Mouse (Mus musculus) lung, embryonic 16.5 days (tissue): ENCODE measurements around the gene Spo11. TPM values are rescaled to one million over a fixed set of nuclear protein-coding genes. Genes with fewer than 3 reads are reported as not detected.

Source experiments
- ATAC-seq: fragments of 200-750 bp; cut with Nextera tagmentation; 2 replicates; pipeline ENCODE4 v1.8.0; 2017; ENCODE audit warnings: low read depth, mild to moderate bottlenecking, moderate library complexity
- H3K27ac ChIP-seq: fragments of 300-500 bp; sonication (generic); 2 replicates; pipeline ENCODE4 v1.5.1; 2014; ENCODE audit warnings: mild to moderate bottlenecking, control low read depth, low read length
- H3K27me3 ChIP-seq: fragments of 300-500 bp; sonication (generic); 2 replicates; pipeline ENCODE4 v1.6.1; 2014; ENCODE audit warnings: low read depth, low read length, mixed read lengths; ENCODE audit not compliant: control insufficient read depth, insufficient read depth
- H3K36me3 ChIP-seq: fragments of 300-500 bp; sonication (generic); 2 replicates; pipeline ENCODE4 v1.6.1; 2014; ENCODE audit warnings: low read length; ENCODE audit not compliant: control insufficient read depth, insufficient read depth
- H3K4me1 ChIP-seq: fragments of 300-500 bp; sonication (generic); replicated peaks from 2 replicates; pipeline ENCODE4 v1.6.1; 2014; ENCODE audit warnings: low read length, mixed read lengths; ENCODE audit not compliant: control insufficient read depth, insufficient read depth
- H3K4me2 ChIP-seq: fragments of 300-500 bp; sonication (generic); 2 replicates; pipeline ENCODE4 v1.6.1; 2014; ENCODE audit warnings: low read depth, low read length, control low read depth
- H3K4me3 ChIP-seq: fragments of 300-500 bp; sonication (generic); 2 replicates; pipeline ENCODE4 v1.5.1; 2014; ENCODE audit warnings: mild to moderate bottlenecking, low read length, control low read depth
- H3K9ac ChIP-seq: fragments of 300-500 bp; sonication (generic); 2 replicates; pipeline ENCODE4 v1.6.1; 2014; ENCODE audit warnings: low read length, control low read depth
- H3K9me3 ChIP-seq: fragments of 300-500 bp; sonication (generic); 2 replicates; pipeline ENCODE4 v1.6.1; 2016; ENCODE audit warnings: low read length; ENCODE audit not compliant: control insufficient read depth
- WGBS: fragments of 180-500 bp; shearing (Covaris S2); extraction: QIAGEN DNeasy Blood & Tissue Kit; methylation state at CpG from one replicate; pipeline ENCODE4 v1.1.7; 2014; 5-methylcytosine and 5-hydroxymethylcytosine counted together
- polyA plus RNA-seq: library from polyadenylated mRNA; unstranded; fragments of >200 nt; fragmentation: Nextera tagmentation; extraction: Ambion mirVana; gene quantifications from 2 replicates; pipeline ENCODE4 v1.2.1, GENCODE M21; 2015

Gene Spo11
- polyA plus RNA-seq, 1 experiment from 2014 or later = 0.30 TPM

GRCm38 (mm10) chr2:172951976-172952375 is 25.5 kb upstream of the Spo11 start:
- Histone ChIP-seq H3K4me3 (no peak overlapping the region), H3K9me3 (no peaks in the 10 kb centered on the region; the same call in 1 of the 2 replicates), H3K4me2 (no peak overlapping the region), H3K4me1 (peaks cover 9% of the 10 kb centered on the region), H3K36me3 (no peaks in the 10 kb centered on the region), H3K27ac (no peak overlapping the region), H3K27me3 (no peaks in the 10 kb centered on the region), H3K9ac (no peak overlapping the region)
- no peak for ATAC-seq
- 87% methylated on average over 2 of the region's 2 CpGs for WGBS

- H3K4me1 ChIP-seq = no peaks in the 10 kb centered on the region; the same call in 1 of the 2 replicates
- no peak overlapping the region for H3K27ac ChIP-seq
- ATAC-seq = 0 out of 2 replicates have a peak, but pooled peaks have one; percentile 27
- H3K9me3 ChIP-seq = no peaks in the 10 kb centered on the region; the same call in 1 of the 2 replicates
- H3K27me3 ChIP-seq = no peaks in the 10 kb centered on the region
- H3K4me2 ChIP-seq = no peak overlapping the region
- no peaks in the 10 kb centered on the region for H3K36me3 ChIP-seq
- H3K9ac ChIP-seq = no peak overlapping the region
- no peak overlapping the region for H3K4me3 ChIP-seq
- WGBS = 21% methylated on average over 5 of the region's 5 CpGs
Measured at GRCm38 (mm10) chr2:172958579-172958978, 18.9 kb upstream of the Spo11 start.

DNA sequence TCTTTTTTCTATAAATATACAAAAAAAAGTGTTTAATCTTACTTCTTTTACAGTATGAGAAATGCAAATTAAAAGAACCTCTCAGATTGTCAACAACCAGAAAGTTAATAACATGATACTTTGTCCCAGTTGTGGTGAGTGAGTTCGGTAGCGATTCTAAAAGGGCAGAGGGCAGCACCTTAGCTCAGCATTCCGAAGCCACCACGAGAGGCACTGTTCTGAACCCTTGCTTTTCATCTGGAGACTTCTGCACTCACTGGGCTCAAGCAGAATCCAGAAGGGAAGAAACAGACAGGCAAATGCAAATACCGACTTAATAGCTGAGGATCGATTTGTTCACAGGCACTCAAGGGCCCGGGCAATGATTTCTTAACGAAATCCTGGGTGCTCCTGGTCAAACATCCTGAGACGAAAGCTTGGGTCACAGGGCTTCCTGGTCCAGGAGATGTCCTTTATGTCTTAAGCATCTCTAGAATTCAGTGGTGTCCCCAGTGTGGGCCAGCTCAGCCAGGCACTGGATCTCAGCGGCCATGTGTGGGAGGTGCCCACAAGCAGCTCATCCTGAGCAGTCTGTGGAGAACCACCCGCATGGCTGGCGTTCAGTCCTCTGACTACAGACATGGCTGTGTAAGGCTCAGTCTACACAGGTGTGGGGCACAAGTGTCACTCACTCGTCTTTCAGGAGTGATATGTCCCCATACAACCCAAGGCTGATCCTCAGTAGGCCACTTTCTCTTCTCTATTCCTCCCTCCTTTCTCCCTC is 18.3 kb upstream of the Spo11 start:
- H3K27ac ChIP-seq = no peak overlapping the region
- WGBS = 44% methylated on average over 13 of the region's 13 CpGs
- no peak overlapping the region for H3K4me2 ChIP-seq
- ATAC-seq = no peak; the same call in 1 of the 2 replicates
- no peaks in the 10 kb centered on the region for H3K36me3 ChIP-seq
- H3K4me3 ChIP-seq = no peak overlapping the region
- no peak overlapping the region for H3K9ac ChIP-seq
- H3K27me3 ChIP-seq = no peaks in the 10 kb centered on the region
- no peaks in the 10 kb centered on the region; the same call in 1 of the 2 replicates for H3K9me3 ChIP-seq
- H3K4me1 ChIP-seq = no peaks in the 10 kb centered on the region; the same call in 1 of the 2 replicates

DNA sequence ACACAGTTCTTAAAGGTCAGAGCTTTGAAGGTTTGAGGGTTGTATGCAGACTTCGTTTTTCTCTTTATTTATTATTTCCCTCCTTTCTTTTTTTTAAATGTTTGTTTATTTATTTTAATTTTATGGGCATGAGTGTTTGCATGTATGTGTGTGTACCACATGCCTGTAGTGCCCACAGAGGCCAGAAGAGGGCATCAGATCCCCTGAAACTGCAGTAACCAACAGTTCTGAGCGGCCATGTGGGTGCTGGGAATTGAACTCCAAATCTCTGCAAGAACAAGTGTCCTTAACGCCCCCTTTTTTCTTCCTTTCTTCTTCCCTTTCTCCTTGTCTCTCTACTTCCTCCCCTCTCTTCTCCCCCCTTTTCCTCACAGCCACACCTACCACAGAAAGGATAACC is 17.1 kb upstream of the Spo11 start:
- Histone ChIP-seq H3K4me2 (no peak overlapping the region), H3K9me3 (no peaks in the 10 kb centered on the region; the same call in 1 of the 2 replicates), H3K36me3 (no peaks in the 10 kb centered on the region), H3K4me1 (no peaks in the 10 kb centered on the region; the same call in 1 of the 2 replicates), H3K9ac (no peak overlapping the region), H3K27ac (no peak overlapping the region), H3K27me3 (no peaks in the 10 kb centered on the region), H3K4me3 (no peak overlapping the region)
- WGBS = 84% methylated on average over 3 of the region's 3 CpGs
- no peak for ATAC-seq

- H3K27ac ChIP-seq = no peak overlapping the region
- 48% methylated on average over 6 of the region's 6 CpGs for WGBS
Measured at GRCm38 (mm10) chr2:172961211-172961610, 16.3 kb upstream of the Spo11 start.

DNA sequence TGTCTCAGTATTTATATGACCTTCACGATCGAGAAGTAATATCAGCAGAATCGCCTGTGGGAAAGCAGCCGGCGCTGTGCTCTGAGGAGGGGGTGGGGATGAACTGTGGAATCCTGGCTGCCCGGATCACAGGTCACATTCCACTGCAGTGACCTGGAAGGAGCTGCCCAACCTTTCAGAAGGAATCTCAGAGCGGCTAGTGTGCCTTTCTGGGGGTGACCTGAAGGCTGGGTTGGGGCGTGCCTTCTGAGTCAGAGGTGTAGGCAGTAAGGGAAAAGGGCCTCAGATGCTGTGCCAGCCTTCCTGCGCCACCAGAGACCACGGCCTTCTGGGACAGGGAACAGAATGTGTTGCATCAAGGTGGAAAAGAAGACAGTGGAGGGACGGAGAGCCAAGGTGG is 12.3 kb upstream of the Spo11 start:
- Histone ChIP-seq H3K4me3 (no peak overlapping the region), H3K9me3 (no peaks in the 10 kb centered on the region), H3K36me3 (no peaks in the 10 kb centered on the region), H3K9ac (no peak overlapping the region), H3K4me2 (no peak overlapping the region), H3K4me1 (no peaks in the 10 kb centered on the region), H3K27ac (no peak overlapping the region), H3K27me3 (no peaks in the 10 kb centered on the region)
- no peak for ATAC-seq
- 23% methylated on average over 11 of the region's 11 CpGs for WGBS

More at GRCm38 (mm10) chr2:172961211-172961610, 16.3 kb upstream of the Spo11 start:
- Histone ChIP-seq H3K9ac (no peak overlapping the region), H3K4me3 (no peak overlapping the region), H3K36me3 (no peaks in the 10 kb centered on the region), H3K9me3 (no peaks in the 10 kb centered on the region; the same call in 1 of the 2 replicates), H3K4me2 (no peak overlapping the region), H3K4me1 (no peaks in the 10 kb centered on the region; the same call in 1 of the 2 replicates), H3K27me3 (no peaks in the 10 kb centered on the region)
- ATAC-seq = no peak

GRCm38 (mm10) chr2:172966480-172966879 is 11.0 kb upstream of the Spo11 start:
- no peak for ATAC-seq
- Histone ChIP-seq H3K4me2 (no peak overlapping the region), H3K4me1 (no peaks in the 10 kb centered on the region), H3K4me3 (no peak overlapping the region), H3K9me3 (no peaks in the 10 kb centered on the region), H3K9ac (no peak overlapping the region), H3K36me3 (no peaks in the 10 kb centered on the region), H3K27me3 (no peaks in the 10 kb centered on the region), H3K27ac (no peak overlapping the region)
- 67% methylated on average over 5 of the region's 5 CpGs for WGBS

- WGBS = 96% methylated on average over 2 of the region's 2 CpGs
- Histone ChIP-seq H3K4me3 (no peak overlapping the region), H3K9ac (no peak overlapping the region), H3K27ac (no peak overlapping the region), H3K4me1 (0 out of 2 replicates have a peak, but pooled peaks cover 3% of the 10 kb centered on the region), H3K36me3 (no peaks in the 10 kb centered on the region), H3K4me2 (no peak overlapping the region), H3K9me3 (no peaks in the 10 kb centered on the region), H3K27me3 (no peaks in the 10 kb centered on the region)
- ATAC-seq = no peak
Measured at GRCm38 (mm10) chr2:172971865-172972264, 5.6 kb upstream of the Spo11 start.

GRCm38 (mm10) chr2:172973806-172974565 is 3.5 kb upstream of the Spo11 start:
- ATAC-seq = no peak
- no peak overlapping the region for H3K4me3 ChIP-seq
- H3K36me3 ChIP-seq = no peaks in the 10 kb centered on the region
- no peak overlapping the region for H3K9ac ChIP-seq
- H3K27me3 ChIP-seq = no peaks in the 10 kb centered on the region
- H3K4me1 ChIP-seq = peaks cover 7% of the 10 kb centered on the region
- no peak overlapping the region for H3K4me2 ChIP-seq
- no peak overlapping the region for H3K27ac ChIP-seq
- H3K9me3 ChIP-seq = no peaks in the 10 kb centered on the region
- WGBS = 22% methylated on average over 7 of the region's 7 CpGs
